ENCODE assay signal across 28 mouse cellular contexts in the genomic region with DNA sequence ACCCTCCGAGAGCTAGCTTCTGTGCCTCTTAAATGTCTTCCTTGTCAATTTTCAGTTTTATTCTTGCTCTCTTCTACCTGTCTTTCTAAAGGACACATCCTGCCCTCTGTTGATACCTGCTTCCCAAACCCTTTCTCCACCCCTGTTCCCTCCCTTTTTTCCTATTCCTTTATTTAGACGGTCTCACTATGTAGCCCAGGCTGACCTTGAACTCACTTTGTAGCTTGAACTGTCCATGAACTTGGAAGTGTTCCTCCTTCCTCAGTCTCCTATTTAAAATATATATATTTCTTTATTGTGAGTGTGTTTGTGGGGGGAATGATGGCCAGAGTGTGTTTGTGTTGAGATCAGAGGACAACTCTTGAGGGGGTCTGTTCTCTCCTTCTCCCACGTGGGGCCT. TPM values are rescaled to one million over a fixed set of nuclear protein-coding genes. Genes with fewer than 3 reads are reported as not detected.
"Had no signal": no experiment of that assay in that cellular context is flagged by ENCODE, and none has a peak within 500 bp of the region (broad histone marks: within the 10 kb centered on the region; RNA-seq: fewer than 3 reads in every experiment).

No protein-coding gene starts in this region.

- H3K36me3 ChIP-seq: heart, embryonic 12.5 days; hindbrain, embryonic 10.5 days; hindbrain, embryonic 12.5 days; intestine, embryonic 15.5 days; limb, embryonic 13.5 days; limb, embryonic 15.5 days; liver, embryonic 12.5 days had no signal

- H3K27ac ChIP-seq: heart, adult 2 months; hindbrain, embryonic 10.5 days; hindbrain, embryonic 12.5 days; hindbrain, embryonic 14.5 days; intestine, embryonic 15.5 days; left cerebral cortex, adult 2 months; limb, embryonic 13.5 days; limb, embryonic 15.5 days; liver, embryonic 12.5 days; liver, embryonic 14.5 days had no signal

- H3K4me3 ChIP-seq: heart, adult 2 months; heart, embryonic 12.5 days; hindbrain, embryonic 10.5 days; hindbrain, embryonic 12.5 days; intestine, embryonic 15.5 days; left cerebral cortex, adult 2 months; limb, embryonic 13.5 days; limb, embryonic 15.5 days; liver, embryonic 12.5 days had no signal

- H3K4me1 ChIP-seq: heart, embryonic 12.5 days; hindbrain, embryonic 10.5 days; intestine, embryonic 15.5 days; liver, embryonic 12.5 days had no signal

- H3K9ac ChIP-seq: heart, embryonic 12.5 days; hindbrain, embryonic 12.5 days; hindbrain, embryonic 14.5 days; intestine, embryonic 15.5 days; limb, embryonic 13.5 days; limb, embryonic 15.5 days; liver, embryonic 12.5 days; liver, embryonic 14.5 days had no signal

- H3K9me3 ChIP-seq: heart, embryonic 12.5 days; hindbrain, embryonic 10.5 days; hindbrain, embryonic 12.5 days; intestine, embryonic 15.5 days; limb, embryonic 13.5 days; limb, embryonic 15.5 days; liver, embryonic 12.5 days had no signal

- DNase-seq: gastrocnemius, postnatal 14 days; gastrocnemius, postnatal 36 days; heart, adult 11 months; heart, adult 2 months; heart, postnatal 10 days; heart, postnatal 4 days; kidney, adult 18-20 months; kidney, adult 8-10 months; kidney, postnatal 10 days; kidney, postnatal 25 days; kidney, postnatal 4 days; layer of hippocampus, adult 9-11 months; left cerebral cortex, postnatal 4 days had no signal

- H3K27me3 ChIP-seq: heart, embryonic 12.5 days; hindbrain, embryonic 12.5 days; intestine, embryonic 15.5 days; limb, embryonic 13.5 days; limb, embryonic 15.5 days; liver, embryonic 12.5 days had no signal

RNA-seq across cellular contexts. Expression of gene Slc35f2, which starts 25.0 kb away (rescaled TPM):
- total RNA-seq: gastrocnemius, adult 18-20 months; gastrocnemius, adult 8-10 months; gastrocnemius, postnatal 14 days; gastrocnemius, postnatal 36 days had no signal

RNA-seq across cellular contexts. Expression of gene Sln, which starts 53.6 kb away (rescaled TPM):
- total RNA-seq: left cerebral cortex, adult 2 months; left cerebral cortex, postnatal 14 days; left cerebral cortex, postnatal 4 days; liver, adult 2 months had no signal
- polyA plus RNA-seq: hindbrain, embryonic 10.5 days; inflammation-experienced regulatory T-cells, adult 6 months; liver, adult 2 months had no signal
